Mouse (Mus musculus): ENCODE measurements around the gene Ces5a. TPM values are rescaled to one million over a fixed set of nuclear protein-coding genes. Genes with fewer than 3 reads are reported as not detected.
"Not testable (repeated sequence)": the region's sequence is repeated elsewhere in the genome, so short reads cannot be mapped to it uniquely, and the experiment has no call there.

Gene Ces5a
- polyA plus RNA-seq, 1 experiment from 2014 or later = 0.32 TPM

DNA sequence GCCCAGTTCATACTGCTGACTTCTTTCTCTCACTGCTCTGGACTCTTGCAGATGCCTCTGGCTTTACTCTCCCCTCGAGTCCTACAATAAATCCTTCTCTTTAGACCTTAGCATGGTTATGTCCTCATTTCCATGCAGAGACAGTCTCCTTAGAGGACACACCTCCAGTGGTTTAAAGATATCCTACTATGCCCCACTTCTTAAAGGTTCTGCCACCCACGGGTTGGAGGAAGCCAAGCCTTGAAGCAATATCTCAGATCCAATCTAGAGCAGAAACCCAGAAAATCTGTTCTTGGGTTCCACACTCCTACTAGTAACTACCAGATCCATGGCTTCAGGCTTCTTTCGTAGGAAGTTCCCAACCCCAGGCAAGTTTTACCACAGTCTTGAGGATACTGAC is 25.6 kb upstream of the Ces5a start:
- WGBS = 80% methylated on average over 3 of the region's 3 CpGs
- ATAC-seq (ENCODE audit: insufficient number of reproducible peaks, low FRiP score, low TSS enrichment, low read depth) = no peak

GRCm38 (mm10) chr8:93559696-93560095 is 24.1 kb upstream of the Ces5a start:
- no peaks in the 10 kb centered on the region for H3K36me3 ChIP-seq
- H3K4me2 ChIP-seq = no peak overlapping the region
- H3K9me3 ChIP-seq = no peaks in the 10 kb centered on the region; the same call in 1 of the 2 replicates
- no peak overlapping the region for H3K4me3 ChIP-seq
- no peak overlapping the region for H3K9ac ChIP-seq
- ATAC-seq (ENCODE audit: insufficient number of reproducible peaks, low FRiP score, low TSS enrichment, low read depth) = no peak
- no peaks in the 10 kb centered on the region for H3K27me3 ChIP-seq
- WGBS = 74% methylated on average over 2 of the region's 2 CpGs
- H3K27ac ChIP-seq = no peak overlapping the region
- no peaks in the 10 kb centered on the region for H3K4me1 ChIP-seq

More for the DNA sequence above, 25.6 kb upstream of the Ces5a start:
- H3K9ac ChIP-seq = no peak overlapping the region
- no peaks in the 10 kb centered on the region; the same call in 1 of the 2 replicates for H3K9me3 ChIP-seq
- H3K4me2 ChIP-seq = no peak overlapping the region
- H3K36me3 ChIP-seq = no peaks in the 10 kb centered on the region
- H3K27ac ChIP-seq = no peak overlapping the region
- H3K4me1 ChIP-seq = no peaks in the 10 kb centered on the region
- H3K4me3 ChIP-seq = no peak overlapping the region
- no peaks in the 10 kb centered on the region for H3K27me3 ChIP-seq

- no peak overlapping the region for H3K4me3 ChIP-seq
- H3K27me3 ChIP-seq = no peaks in the 10 kb centered on the region
- H3K4me1 ChIP-seq = no peaks in the 10 kb centered on the region
- ATAC-seq (ENCODE audit: insufficient number of reproducible peaks, low FRiP score, low TSS enrichment, low read depth) = no peak
- 78% methylated on average over 3 of the region's 3 CpGs for WGBS
- H3K9ac ChIP-seq = no peak overlapping the region
- H3K36me3 ChIP-seq = no peaks in the 10 kb centered on the region
- no peak overlapping the region for H3K4me2 ChIP-seq
- no peak overlapping the region for H3K27ac ChIP-seq
- no peaks in the 10 kb centered on the region for H3K9me3 ChIP-seq
Observed at GRCm38 (mm10) chr8:93502634-93503033, 33.0 kb downstream of the Ces5a start.

- H3K27me3 ChIP-seq = no peaks in the 10 kb centered on the region
Observed at GRCm38 (mm10) chr8:93499437-93499836, 36.2 kb downstream of the Ces5a start.

DNA sequence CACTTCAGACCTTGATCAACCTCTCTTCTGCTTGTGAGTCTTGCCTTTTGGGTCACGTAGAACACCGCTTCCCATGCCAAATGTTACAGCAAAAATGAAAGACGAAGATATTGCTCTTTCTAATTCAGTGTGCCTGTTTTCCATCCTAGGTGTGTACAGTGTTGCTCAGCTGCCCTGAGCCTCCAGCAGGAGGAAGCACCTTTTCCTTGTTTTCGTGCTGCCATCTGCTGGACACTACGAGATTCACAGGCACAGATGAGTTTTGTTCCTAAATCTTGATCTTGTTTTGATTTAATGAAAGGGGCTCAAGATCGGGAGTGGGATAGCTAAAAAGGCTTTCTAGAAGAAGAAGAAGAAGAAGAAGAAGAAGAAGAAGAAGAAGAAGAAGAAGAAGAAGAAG is 40.3 kb downstream of the Ces5a start:
- Histone ChIP-seq H3K4me3 (no peak overlapping the region), H3K4me2 (no peak overlapping the region), H3K36me3 (no peaks in the 10 kb centered on the region), H3K9me3 (no peaks in the 10 kb centered on the region), H3K27me3 (no peaks in the 10 kb centered on the region), H3K27ac (no peak overlapping the region), H3K9ac (no peak overlapping the region), H3K4me1 (no peaks in the 10 kb centered on the region)
- ATAC-seq (ENCODE audit: insufficient number of reproducible peaks, low FRiP score, low TSS enrichment, low read depth) = no peak
- 17% methylated on average over 6 of the region's 6 CpGs for WGBS

More at GRCm38 (mm10) chr8:93499437-93499836, 36.2 kb downstream of the Ces5a start:
- no peak overlapping the region for H3K4me2 ChIP-seq
- no peak overlapping the region for H3K27ac ChIP-seq
- H3K9ac ChIP-seq = no peak overlapping the region
- WGBS = 43% methylated on average over 9 of the region's 9 CpGs
- ATAC-seq (ENCODE audit: insufficient number of reproducible peaks, low FRiP score, low TSS enrichment, low read depth) = no peak
- no peaks in the 10 kb centered on the region for H3K36me3 ChIP-seq
- H3K4me1 ChIP-seq = no peaks in the 10 kb centered on the region
- H3K9me3 ChIP-seq = no peaks in the 10 kb centered on the region
- no peak overlapping the region for H3K4me3 ChIP-seq

- Histone ChIP-seq H3K4me3 (no peak overlapping the region), H3K9ac (no peak overlapping the region), H3K9me3 (no peaks in the 10 kb centered on the region), H3K36me3 (no peaks in the 10 kb centered on the region), H3K4me2 (no peak overlapping the region), H3K4me1 (no peaks in the 10 kb centered on the region), H3K27ac (no peak overlapping the region), H3K27me3 (no peaks in the 10 kb centered on the region)
- no peak for ATAC-seq (ENCODE audit: insufficient number of reproducible peaks, low FRiP score, low TSS enrichment, low read depth)
- WGBS = 20% methylated on average over 4 of the region's 4 CpGs
Observed at GRCm38 (mm10) chr8:93488743-93489142, 46.9 kb downstream of the Ces5a start.

- no peak for ATAC-seq (ENCODE audit: insufficient number of reproducible peaks, low FRiP score, low TSS enrichment, low read depth)
- WGBS = 93% methylated on average over 3 of the region's 3 CpGs
- Histone ChIP-seq H3K4me1 (no peaks in the 10 kb centered on the region), H3K4me2 (no peak overlapping the region), H3K9ac (no peak overlapping the region), H3K27me3 (no peaks in the 10 kb centered on the region), H3K9me3 (no peaks in the 10 kb centered on the region), H3K36me3 (no peaks in the 10 kb centered on the region), H3K27ac (no peak overlapping the region), H3K4me3 (no peak overlapping the region)
Observed at GRCm38 (mm10) chr8:93478211-93478610, 57.4 kb downstream of the Ces5a start.

GRCm38 (mm10) chr8:93469733-93470132 is 65.9 kb downstream of the Ces5a start:
- not testable (repeated sequence) for H3K9me3 ChIP-seq

GRCm38 (mm10) chr8:93454258-93454877 is 81.3 kb downstream of the Ces5a start:
- H3K36me3 ChIP-seq = no peaks in the 10 kb centered on the region
- H3K27ac ChIP-seq = no peak overlapping the region
- no peak overlapping the region for H3K4me2 ChIP-seq
- no peak for ATAC-seq (ENCODE audit: insufficient number of reproducible peaks, low FRiP score, low TSS enrichment, low read depth)
- no peak overlapping the region for H3K9ac ChIP-seq
- no peaks in the 10 kb centered on the region for H3K27me3 ChIP-seq
- no peaks in the 10 kb centered on the region for H3K9me3 ChIP-seq
- no peaks in the 10 kb centered on the region for H3K4me1 ChIP-seq
- H3K4me3 ChIP-seq = no peak overlapping the region
- 90% methylated on average over 12 of the region's 12 CpGs for WGBS

More at GRCm38 (mm10) chr8:93469733-93470132, 65.9 kb downstream of the Ces5a start:
- H3K4me1 ChIP-seq; H3K36me3 ChIP-seq; ATAC-seq (ENCODE audit: insufficient number of reproducible peaks, low FRiP score, low TSS enrichment, low read depth); H3K9ac ChIP-seq; H3K4me3 ChIP-seq; H3K27me3 ChIP-seq; H3K4me2 ChIP-seq; H3K27ac ChIP-seq: not testable (repeated sequence)
- 77% methylated on average over 16 of the region's 16 CpGs for WGBS

Other genes with a start within 250 kb of the Ces5a start
- gene Ces1g, start 198.5 kb downstream of the Ces5a start, polyA plus RNA-seq (2015; fragmentation: Nextera tagmentation; extraction: Ambion mirVana) = not detected in 2 replicates
- gene Ces1h, start 156.1 kb downstream of the Ces5a start, polyA plus RNA-seq (2015; fragmentation: Nextera tagmentation; extraction: Ambion mirVana) = not detected in 2 replicates